13 mouse cellular contexts compared by ENCODE assay signal in genomic region chr13:36654251-36654650, GRCm38 (mm10).
A peak's percentile ranks its signal among the peaks of the same experiment; 100 is the strongest.
DNase-seq lines count a peak whose midpoint lies in the region; ATAC-seq and TF ChIP-seq lines count a peak whose summit lies in the region.
"Had no signal": no experiment of that assay in that cellular context is flagged by ENCODE, and none has a peak within 500 bp of the region (broad histone marks: within the 10 kb centered on the region; RNA-seq: fewer than 3 reads in every experiment).

No protein-coding gene starts in this region.

- TF ChIP-seq EP300 in heart, adult 2 months (IDR thresholded peaks at IDR 0.05; ENCODE audit: insufficient read depth, low read depth, low read length), result no peak
- no peak for TF ChIP-seq EP300 in lung, postnatal 0 days (IDR thresholded peaks at IDR 0.05)

- peak; percentile 30 for TF ChIP-seq CTCF in heart, adult 2 months (IDR thresholded peaks at IDR 0.05)
- peak; percentile 39; the same call in 1 of the 2 replicates for TF ChIP-seq CTCF in lung, postnatal 0 days (IDR thresholded peaks at IDR 0.05)

- TF ChIP-seq POLR2A in heart, adult 2 months (IDR thresholded peaks at IDR 0.05; ENCODE audit: insufficient read depth, low read depth, low read length), result no peak

- no peak for ATAC-seq in lung, postnatal 0 days

- intact Hi-C loops in heart, adult 2 months (cut with DNase I), result no loop called here

- DNase-seq in heart, adult 2 months, result no peak
- no peak for DNase-seq in heart, adult 11 months
- no peak for DNase-seq in lung, postnatal 0 days (ENCODE audit: low spot score)
- no peak for DNase-seq in lung, adult 18-20 months
- DNase-seq in CD4-positive helper T cell, adult 2 months (ENCODE audit: low read depth, low spot score), result peak; percentile 4
- peak; percentile 12 for DNase-seq in brain, adult 2 months (ENCODE audit: low read depth, low spot score)
- DNase-seq in urinary bladder, adult 18-20 months (ENCODE audit: low spot score in 2 of 2), result no peak
- DNase-seq: adrenal gland, adult 8-10 months; embryo, embryonic 11 days; kidney, adult 18-20 months; retina, postnatal 1 day had no signal

- no peaks in the 10 kb centered on the region for H3K27me3 ChIP-seq in heart, adult 2 months (ENCODE audit: control insufficient read depth, insufficient read depth, low read length)
- H3K27me3 ChIP-seq in lung, postnatal 0 days (replicated peaks; ENCODE audit: insufficient read depth, low read length), result no peaks in the 10 kb centered on the region
- H3K27me3 ChIP-seq: neural tube, embryonic 15.5 days had no signal

- H3K9me3 ChIP-seq in lung, postnatal 0 days (ENCODE audit: low read length), result no peaks in the 10 kb centered on the region
- H3K9me3 ChIP-seq: neural tube, embryonic 15.5 days had no signal

- WGBS in heart, adult 2 months, result 80% methylated on average over 3 of the region's 3 CpGs
- WGBS in lung, postnatal 0 days, result 66% methylated on average over 3 of the region's 3 CpGs

- no peak overlapping the region for H3K9ac ChIP-seq in heart, adult 2 months (ENCODE audit: low read depth, low read length)
- no peak overlapping the region for H3K9ac ChIP-seq in lung, postnatal 0 days (replicated peaks; ENCODE audit: low read depth)
- H3K9ac ChIP-seq: neural tube, embryonic 15.5 days had no signal

- no peak overlapping the region for H3K4me3 ChIP-seq in heart, adult 2 months
- no peak overlapping the region for H3K4me3 ChIP-seq in lung, postnatal 0 days (ENCODE audit: low read depth, low read length)
- H3K4me3 ChIP-seq: neural tube, embryonic 15.5 days had no signal

- H3K36me3 ChIP-seq in heart, adult 2 months (ENCODE audit: control insufficient read depth, insufficient read depth, low read length), result no peaks in the 10 kb centered on the region
- no peaks in the 10 kb centered on the region for H3K36me3 ChIP-seq in lung, postnatal 0 days (ENCODE audit: insufficient read depth, low read length)
- H3K36me3 ChIP-seq: neural tube, embryonic 15.5 days had no signal

- H3K27ac ChIP-seq in heart, adult 2 months, result no peak overlapping the region
- H3K27ac ChIP-seq in lung, postnatal 0 days (ENCODE audit: low read length), result no peak overlapping the region
- H3K27ac ChIP-seq: macrophage; neural tube, embryonic 15.5 days had no signal

- no peaks in the 10 kb centered on the region for H3K79me2 ChIP-seq in heart, adult 2 months (replicated peaks; ENCODE audit: control insufficient read depth, insufficient read depth, low read length)

- H3K4me1 ChIP-seq in heart, adult 2 months (ENCODE audit: control insufficient read depth, insufficient read depth, low read length), result no peaks in the 10 kb centered on the region
- H3K4me1 ChIP-seq in lung, postnatal 0 days (ENCODE audit: insufficient read depth, low read depth, low read length), result no peaks in the 10 kb centered on the region
- H3K4me1 ChIP-seq: neural tube, embryonic 15.5 days had no signal

- no peak overlapping the region for H3K4me2 ChIP-seq in lung, postnatal 0 days (replicated peaks; ENCODE audit: low read depth, low read length)
- H3K4me2 ChIP-seq: neural tube, embryonic 15.5 days had no signal

Comparison
In these comparisons a context has a peak if more than half of its experiments do, and no peak if none do; other contexts are left out.
1. DNase-seq: peak in CD4-positive helper T cell, adult 2 months (single experiment) and brain, adult 2 months (single experiment); none in heart, adult 2 months (0 of 2), heart, adult 11 months (single experiment), lung, postnatal 0 days (single experiment), lung, adult 18-20 months (0 of 2) and urinary bladder, adult 18-20 months (0 of 2).